Mouse (Mus musculus) hindbrain, embryonic 15.5 days (tissue): ENCODE data around the gene Gm3285. TPM values are rescaled to one million over a fixed set of nuclear protein-coding genes. Genes with fewer than 3 reads are reported as not detected.

Source experiments
- ATAC-seq: fragments of 200-750 bp; cut with Nextera tagmentation; 2 replicates; pipeline ENCODE4 v1.8.0; 2017; ENCODE audit warnings: low read depth, moderate number of reproducible peaks, moderate TSS enrichment; ENCODE audit not compliant: low FRiP score
- H3K27ac ChIP-seq: fragments of 300-500 bp; sonication (generic); replicated peaks from 2 replicates; pipeline ENCODE4 v1.5.1; 2015; ENCODE audit warnings: mild to moderate bottlenecking, inconsistent platforms
- H3K27me3 ChIP-seq: fragments of 300-500 bp; sonication (generic); 2 replicates; pipeline ENCODE4 v1.6.1; 2015; ENCODE audit warnings: control low read depth, inconsistent platforms
- H3K36me3 ChIP-seq: fragments of 300-500 bp; sonication (generic); 2 replicates; pipeline ENCODE4 v1.6.1; 2015; ENCODE audit warnings: control low read depth, inconsistent platforms
- H3K4me1 ChIP-seq: fragments of 300-500 bp; sonication (generic); replicated peaks from 2 replicates; pipeline ENCODE4 v1.6.1; 2015; ENCODE audit warnings: control low read depth, inconsistent platforms
- H3K4me2 ChIP-seq: fragments of 300-500 bp; sonication (generic); 2 replicates; pipeline ENCODE4 v1.6.1; 2015; ENCODE audit warnings: moderate library complexity, mild to moderate bottlenecking, inconsistent platforms
- H3K4me3 ChIP-seq: fragments of 300-500 bp; sonication (generic); 2 replicates; pipeline ENCODE4 v1.5.1; 2015; ENCODE audit warnings: mild to moderate bottlenecking, inconsistent platforms
- H3K9ac ChIP-seq: fragments of 300-500 bp; sonication (generic); 2 replicates; pipeline ENCODE4 v1.6.1; 2015; ENCODE audit warnings: inconsistent platforms
- H3K9me3 ChIP-seq: fragments of 300-500 bp; sonication (generic); 2 replicates; pipeline ENCODE4 v1.6.1; 2016; ENCODE audit warnings: control low read depth, inconsistent platforms
- WGBS: fragments of 180-500 bp; shearing (Covaris S2); methylation state at CpG from one replicate; pipeline ENCODE4 v1.1.7; 2015; 5-methylcytosine and 5-hydroxymethylcytosine counted together
- polyA plus RNA-seq: library from polyadenylated mRNA; unstranded; fragments of >200 nt; fragmentation: Nextera tagmentation; extraction: Ambion mirVana; gene quantifications from 2 replicates; pipeline ENCODE4 v1.2.1, GENCODE M21; 2015

Gm3285 gene
- not detected in 2 replicates for polyA plus RNA-seq

DNA sequence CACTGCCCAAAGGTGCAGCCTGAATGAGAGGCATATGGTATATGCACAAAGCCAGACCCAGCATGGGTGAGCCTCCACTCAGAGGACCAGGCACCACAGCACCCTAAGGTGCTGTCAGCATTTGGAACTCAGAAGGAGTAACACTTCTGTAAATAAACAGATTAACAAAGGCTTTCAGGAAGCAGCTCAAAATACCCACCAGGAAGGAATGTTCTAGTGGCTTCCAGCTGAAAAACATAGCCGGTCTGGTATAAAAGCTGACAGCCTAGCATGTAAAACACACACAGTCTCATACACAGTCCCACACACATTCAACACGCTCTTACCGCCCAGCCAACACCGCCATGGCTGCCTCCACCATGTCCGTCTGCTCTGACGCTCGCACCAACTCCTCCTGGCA, at the start of gene Gm3285:
Gene Gm3285, plus strand, starts transcription at position 301 of the 400 bp plus-strand sequence.
- Histone ChIP-seq H3K9ac (no peak within 1 kb of the TSS), H3K36me3 (no peaks in the 10 kb centered on the region), H3K27me3 (no peaks in the 10 kb centered on the region), H3K9me3 (no peaks in the 10 kb centered on the region), H3K4me2 (no peak within 1 kb of the TSS), H3K27ac (no peak within 1 kb of the TSS), H3K4me1 (no peaks in the 10 kb centered on the region), H3K4me3 (no peak within 1 kb of the TSS)
- 50% methylated on average over 7 of the region's 7 CpGs for WGBS
- ATAC-seq, result no peak

DNA sequence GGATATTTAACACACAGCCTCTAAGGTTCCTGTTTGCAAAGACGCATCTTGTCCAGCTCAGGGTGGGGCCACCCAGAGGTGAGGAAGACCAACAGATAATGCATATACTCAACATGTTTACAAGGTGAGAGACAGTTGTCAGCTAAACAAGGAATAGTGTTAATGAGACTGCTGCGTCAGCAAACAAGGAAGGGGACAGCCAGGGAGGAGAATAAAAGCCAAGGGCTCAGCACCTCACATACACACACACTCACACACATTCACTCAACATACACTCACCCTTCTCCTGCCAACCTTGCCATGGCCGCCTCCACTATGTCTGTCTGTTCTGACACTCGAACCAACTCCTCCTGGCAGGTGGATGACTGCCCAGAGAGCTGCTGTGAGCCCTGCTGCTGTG, 47.4 kb upstream of the Gm3285 start, which contains the start of gene Gm2696:
Gene Gm2696, plus strand, starts transcription at position 301 of the 400 bp plus-strand sequence.
- Histone ChIP-seq H3K9ac (no peak within 1 kb of the TSS), H3K4me1 (0 out of 2 replicates have a peak, but pooled peaks cover 4% of the 10 kb centered on the region), H3K27me3 (no peaks in the 10 kb centered on the region), H3K9me3 (no peaks in the 10 kb centered on the region), H3K4me2 (no peak within 1 kb of the TSS), H3K4me3 (no peak within 1 kb of the TSS), H3K27ac (no peak within 1 kb of the TSS), H3K36me3 (no peaks in the 10 kb centered on the region)
- ATAC-seq, result no peak
- 62% methylated on average over 4 of the region's 4 CpGs for WGBS

GRCm38 (mm10) chr10:77815514-77815913, 46.3 kb upstream of the Gm3285 start:
- no peaks in the 10 kb centered on the region for H3K9me3 ChIP-seq
- no peak overlapping the region for H3K4me2 ChIP-seq
- H3K4me3 ChIP-seq, result no peak overlapping the region
- H3K36me3 ChIP-seq, result no peaks in the 10 kb centered on the region
- 35% methylated on average over 5 of the region's 5 CpGs for WGBS
- 0 out of 2 replicates have a peak, but pooled peaks cover 4% of the 10 kb centered on the region for H3K4me1 ChIP-seq
- ATAC-seq, result no peak
- no peaks in the 10 kb centered on the region for H3K27me3 ChIP-seq
- no peak overlapping the region for H3K9ac ChIP-seq
- no peak overlapping the region for H3K27ac ChIP-seq

DNA sequence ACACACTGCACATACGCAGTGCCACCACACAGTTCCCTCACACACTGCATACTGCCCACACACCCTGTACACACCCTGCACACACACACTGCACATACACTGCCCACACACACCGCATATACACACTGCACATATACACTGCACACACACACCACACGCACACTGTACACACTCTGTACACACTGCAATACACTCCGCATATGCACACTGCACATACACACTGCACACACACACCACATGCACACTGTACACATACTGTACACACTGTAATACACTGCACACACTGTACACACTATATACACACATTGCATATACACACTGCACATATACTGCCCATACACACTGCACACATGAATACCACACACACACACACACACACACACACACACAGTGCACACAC, 43.3 kb upstream of the Gm3285 start:
- WGBS, result 98% methylated on average over 4 of the region's 4 CpGs
- Histone ChIP-seq H3K4me1 (0 out of 2 replicates have a peak, but pooled peaks cover 4% of the 10 kb centered on the region), H3K27me3 (no peaks in the 10 kb centered on the region), H3K4me3 (no peak overlapping the region), H3K27ac (no peak overlapping the region), H3K9me3 (peaks cover 3% of the 10 kb centered on the region; the same call in 1 of the 2 replicates), H3K36me3 (no peaks in the 10 kb centered on the region), H3K9ac (no peak overlapping the region), H3K4me2 (no peak overlapping the region)
- peak; percentile 63; the same call in 1 of the 2 replicates for ATAC-seq

- Histone ChIP-seq H3K9me3 (peaks cover 3% of the 10 kb centered on the region; the same call in 1 of the 2 replicates), H3K4me1 (0 out of 2 replicates have a peak, but pooled peaks cover 4% of the 10 kb centered on the region), H3K27me3 (no peaks in the 10 kb centered on the region), H3K4me3 (no peak overlapping the region), H3K4me2 (no peak overlapping the region), H3K27ac (no peak overlapping the region), H3K36me3 (no peaks in the 10 kb centered on the region), H3K9ac (no peak overlapping the region)
- 54% methylated on average over 4 of the region's 4 CpGs for WGBS
- no peak for ATAC-seq
Measured at GRCm38 (mm10) chr10:77819203-77819602, 42.6 kb upstream of the Gm3285 start.

DNA sequence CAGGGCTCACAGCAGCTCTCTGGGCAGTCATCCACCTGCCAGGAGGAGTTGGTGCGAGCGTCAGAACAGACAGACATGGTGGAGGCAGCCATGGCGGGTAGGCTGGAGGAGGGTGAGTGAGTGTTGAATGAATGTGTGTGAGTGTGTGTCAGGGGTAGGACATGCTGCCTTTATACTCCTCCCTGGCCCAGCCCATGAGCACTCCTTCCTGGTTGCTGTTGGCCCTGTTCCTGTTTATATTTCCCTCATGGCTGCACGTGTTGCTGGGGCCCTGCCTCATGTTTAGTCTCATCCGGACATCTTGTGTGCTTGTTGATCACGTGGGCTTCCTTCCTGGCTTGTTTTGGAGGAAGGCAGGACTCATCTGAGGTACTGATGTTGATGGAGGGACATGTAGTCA, 34.8 kb upstream of the Gm3285 start, which contains the start of gene Krtap10-4:
Gene Krtap10-4, minus strand, starts transcription at position 145 of the 400 bp plus-strand sequence.
- ATAC-seq, result no peak
- Histone ChIP-seq H3K4me3 (no peak within 1 kb of the TSS), H3K4me1 (no peaks in the 10 kb centered on the region), H3K9me3 (peaks cover 3% of the 10 kb centered on the region; the same call in 1 of the 2 replicates), H3K27me3 (no peaks in the 10 kb centered on the region), H3K36me3 (no peaks in the 10 kb centered on the region), H3K9ac (no peak within 1 kb of the TSS), H3K27ac (no peak within 1 kb of the TSS), H3K4me2 (no peak within 1 kb of the TSS)
- 71% methylated on average over 6 of the region's 6 CpGs for WGBS

GRCm38 (mm10) chr10:77835647-77836046, 26.1 kb upstream of the Gm3285 start, which contains the start of gene Krtap10-10:
Gene Krtap10-10 (plus strand): TSS chr10:77835947.
- ATAC-seq, result no peak
- no peak within 1 kb of the TSS for H3K27ac ChIP-seq
- H3K36me3 ChIP-seq, result no peaks in the 10 kb centered on the region
- H3K4me2 ChIP-seq, result no peak within 1 kb of the TSS
- no peaks in the 10 kb centered on the region for H3K27me3 ChIP-seq
- WGBS, result 63% methylated on average over 9 of the region's 9 CpGs
- no peak within 1 kb of the TSS for H3K9ac ChIP-seq
- H3K9me3 ChIP-seq, result no peaks in the 10 kb centered on the region
- H3K4me1 ChIP-seq, result no peaks in the 10 kb centered on the region
- H3K4me3 ChIP-seq, result no peak within 1 kb of the TSS

DNA sequence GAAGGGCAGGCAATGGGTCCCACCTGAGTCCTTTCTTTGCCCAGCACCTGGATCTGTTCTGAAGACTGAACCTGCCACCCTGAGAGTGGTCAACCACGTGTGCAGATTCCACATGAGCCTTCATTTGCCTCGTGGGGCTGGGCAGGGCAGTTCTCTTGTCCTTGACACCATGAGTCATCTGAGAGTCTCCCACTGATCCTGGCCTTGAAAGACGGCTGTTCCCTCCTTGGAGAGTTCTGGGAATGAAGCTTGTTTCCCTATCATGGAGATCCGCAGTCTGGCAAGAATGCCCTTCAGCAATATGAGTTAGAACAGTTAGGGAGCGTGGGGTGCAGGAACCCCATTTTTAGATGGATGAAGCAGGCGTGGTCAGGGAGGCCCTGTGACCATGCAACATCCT, 22.8 kb upstream of the Gm3285 start:
- WGBS, result 82% methylated on average over 6 of the region's 6 CpGs
- Histone ChIP-seq H3K36me3 (no peaks in the 10 kb centered on the region), H3K27me3 (no peaks in the 10 kb centered on the region), H3K4me2 (no peak overlapping the region), H3K9ac (no peak overlapping the region), H3K4me3 (no peak overlapping the region), H3K27ac (no peak overlapping the region), H3K9me3 (peaks cover 6% of the 10 kb centered on the region; the same call in 1 of the 2 replicates), H3K4me1 (no peaks in the 10 kb centered on the region)
- no peak for ATAC-seq

- no peaks in the 10 kb centered on the region for H3K27me3 ChIP-seq
- H3K4me2 ChIP-seq, result no peak within 1 kb of the TSS
- WGBS, result 80% methylated on average over 3 of the region's 3 CpGs
- peaks cover 12% of the 10 kb centered on the region; the same call in 1 of the 2 replicates for H3K9me3 ChIP-seq
- no peak for ATAC-seq
- H3K27ac ChIP-seq, result no peak within 1 kb of the TSS
- no peak within 1 kb of the TSS for H3K9ac ChIP-seq
- H3K36me3 ChIP-seq, result no peaks in the 10 kb centered on the region
- H3K4me1 ChIP-seq, result no peaks in the 10 kb centered on the region
- H3K4me3 ChIP-seq, result no peak within 1 kb of the TSS
Measured at GRCm38 (mm10) chr10:77846503-77846902, 15.3 kb upstream of the Gm3285 start, which contains the start of gene Gm36176. Gene Gm36176 (plus strand): TSS chr10:77846803.

GRCm38 (mm10) chr10:77846961-77847360, 14.8 kb upstream of the Gm3285 start:
- no peaks in the 10 kb centered on the region for H3K36me3 ChIP-seq
- no peaks in the 10 kb centered on the region for H3K4me1 ChIP-seq
- WGBS, result 22% methylated on average over 2 of the region's 2 CpGs
- H3K4me3 ChIP-seq, result no peak overlapping the region
- H3K27ac ChIP-seq, result no peak overlapping the region
- no peak for ATAC-seq
- H3K9ac ChIP-seq, result no peak overlapping the region
- no peaks in the 10 kb centered on the region for H3K27me3 ChIP-seq
- no peak overlapping the region for H3K4me2 ChIP-seq
- peaks cover 12% of the 10 kb centered on the region; the same call in 1 of the 2 replicates for H3K9me3 ChIP-seq

GRCm38 (mm10) chr10:77847538-77847937, 14.2 kb upstream of the Gm3285 start:
- Histone ChIP-seq H3K9ac (no peak overlapping the region), H3K4me2 (no peak overlapping the region), H3K4me3 (no peak overlapping the region), H3K4me1 (no peaks in the 10 kb centered on the region), H3K36me3 (no peaks in the 10 kb centered on the region), H3K9me3 (peaks cover 12% of the 10 kb centered on the region; the same call in 1 of the 2 replicates), H3K27me3 (no peaks in the 10 kb centered on the region), H3K27ac (no peak overlapping the region)
- ATAC-seq, result no peak
- WGBS, result 87% methylated on average over 2 of the region's 2 CpGs

DNA sequence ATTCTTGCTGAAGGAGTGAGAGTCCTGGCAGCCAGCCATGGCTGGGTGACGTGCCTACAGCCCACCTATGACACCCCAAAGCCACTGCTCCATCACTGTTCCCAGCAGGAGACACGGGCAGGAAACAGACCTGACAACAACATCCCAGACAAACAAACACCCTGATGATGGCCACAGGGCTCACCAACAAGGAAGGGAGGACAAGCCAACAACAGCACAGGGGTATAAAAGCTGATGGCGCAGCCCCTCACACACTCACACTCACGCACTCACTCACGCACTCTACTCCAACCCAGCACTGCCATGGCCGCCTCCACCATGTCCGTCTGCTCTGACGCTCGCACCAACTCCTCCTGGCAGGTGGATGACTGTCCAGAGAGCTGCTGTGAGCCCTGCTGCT, 9.2 kb upstream of the Gm3285 start, which contains the start of gene Gm10318:
Gene Gm10318, plus strand, starts transcription at position 301 of the 400 bp plus-strand sequence.
- no peak for ATAC-seq
- H3K9ac ChIP-seq, result no peak within 1 kb of the TSS
- WGBS, result 62% methylated on average over 9 of the region's 9 CpGs
- no peak within 1 kb of the TSS for H3K4me3 ChIP-seq
- H3K4me1 ChIP-seq, result no peaks in the 10 kb centered on the region
- H3K4me2 ChIP-seq, result no peak within 1 kb of the TSS
- no peaks in the 10 kb centered on the region for H3K36me3 ChIP-seq
- H3K27ac ChIP-seq, result no peak within 1 kb of the TSS
- no peaks in the 10 kb centered on the region for H3K27me3 ChIP-seq
- H3K9me3 ChIP-seq, result no peaks in the 10 kb centered on the region
